Mouse (Mus musculus) midbrain, embryonic 16.5 days (tissue): ENCODE results near the gene Smim24. TPM values are rescaled to one million over a fixed set of nuclear protein-coding genes. Genes with fewer than 3 reads are reported as not detected.
A peak's percentile ranks its signal among the peaks of the same experiment; 100 is the strongest.

ENCODE experiments used
- ATAC-seq: fragments of 200-750 bp; cut with Nextera tagmentation; 2 replicates; pipeline ENCODE4 v1.8.0; 2017; ENCODE audit warnings: moderate TSS enrichment
- H3K27ac ChIP-seq: fragments of 300-500 bp; sonication (generic); 2 replicates; pipeline ENCODE4 v1.5.1; 2014; ENCODE audit warnings: mild to moderate bottlenecking, low read length, mixed read lengths
- H3K27me3 ChIP-seq: fragments of 300-500 bp; sonication (generic); 2 replicates; pipeline ENCODE4 v1.6.1; 2014; ENCODE audit warnings: low read depth, low read length, mixed read lengths; ENCODE audit not compliant: control insufficient read depth, insufficient read depth
- H3K36me3 ChIP-seq: fragments of 300-500 bp; sonication (generic); 2 replicates; pipeline ENCODE4 v1.6.1; 2014; ENCODE audit warnings: mild to moderate bottlenecking, low read length, moderate library complexity, mixed read lengths; ENCODE audit not compliant: control insufficient read depth, insufficient read depth
- H3K4me1 ChIP-seq: fragments of 300-500 bp; sonication (generic); 2 replicates; pipeline ENCODE4 v1.6.1; 2014; ENCODE audit warnings: mild to moderate bottlenecking, low read length, mixed read lengths; ENCODE audit not compliant: control insufficient read depth, insufficient read depth
- H3K4me2 ChIP-seq: fragments of 300-500 bp; sonication (generic); 2 replicates; pipeline ENCODE4 v1.6.1; 2014; ENCODE audit warnings: mild to moderate bottlenecking, low read length, mixed read lengths
- H3K4me3 ChIP-seq: fragments of 300-500 bp; sonication (generic); 2 replicates; pipeline ENCODE4 v1.5.1; 2014; ENCODE audit warnings: low read depth, mild to moderate bottlenecking, low read length, moderate library complexity, mixed read lengths
- H3K9ac ChIP-seq: fragments of 300-500 bp; sonication (generic); 2 replicates; pipeline ENCODE4 v1.6.1; 2014; ENCODE audit warnings: low read depth, low read length, mixed read lengths
- H3K9me3 ChIP-seq: fragments of 300-500 bp; sonication (generic); replicated peaks from 2 replicates; pipeline ENCODE4 v1.6.1; 2014; ENCODE audit warnings: mild to moderate bottlenecking, low read length, mixed read lengths; ENCODE audit not compliant: control insufficient read depth, poor library complexity, severe bottlenecking
- WGBS: fragments of 180-500 bp; shearing (Covaris S2); extraction: QIAGEN DNeasy Blood & Tissue Kit; methylation state at CpG from one replicate; pipeline ENCODE4 v1.1.7; 2014; 5-methylcytosine and 5-hydroxymethylcytosine counted together
- polyA plus RNA-seq: library from polyadenylated mRNA; unstranded; fragments of >200 nt; fragmentation: Nextera tagmentation; extraction: Ambion mirVana; gene quantifications from 2 replicates; pipeline ENCODE4 v1.2.1, GENCODE M21; 2015

Smim24 gene
- polyA plus RNA-seq, 1 experiment from 2014 or later = 1.4 TPM

GRCm38 (mm10) chr10:81415146-81415545, 22.3 kb downstream of the Smim24 start:
- Histone ChIP-seq H3K4me2 (no peak overlapping the region), H3K4me1 (peaks cover 22% of the 10 kb centered on the region), H3K36me3 (peaks cover 4% of the 10 kb centered on the region; the same call in 1 of the 2 replicates), H3K9ac (no peak overlapping the region), H3K9me3 (no peaks in the 10 kb centered on the region), H3K27ac (no peak overlapping the region), H3K4me3 (no peak overlapping the region), H3K27me3 (no peaks in the 10 kb centered on the region)
- ATAC-seq = no peak
- 86% methylated on average over 5 of the region's 5 CpGs for WGBS

DNA sequence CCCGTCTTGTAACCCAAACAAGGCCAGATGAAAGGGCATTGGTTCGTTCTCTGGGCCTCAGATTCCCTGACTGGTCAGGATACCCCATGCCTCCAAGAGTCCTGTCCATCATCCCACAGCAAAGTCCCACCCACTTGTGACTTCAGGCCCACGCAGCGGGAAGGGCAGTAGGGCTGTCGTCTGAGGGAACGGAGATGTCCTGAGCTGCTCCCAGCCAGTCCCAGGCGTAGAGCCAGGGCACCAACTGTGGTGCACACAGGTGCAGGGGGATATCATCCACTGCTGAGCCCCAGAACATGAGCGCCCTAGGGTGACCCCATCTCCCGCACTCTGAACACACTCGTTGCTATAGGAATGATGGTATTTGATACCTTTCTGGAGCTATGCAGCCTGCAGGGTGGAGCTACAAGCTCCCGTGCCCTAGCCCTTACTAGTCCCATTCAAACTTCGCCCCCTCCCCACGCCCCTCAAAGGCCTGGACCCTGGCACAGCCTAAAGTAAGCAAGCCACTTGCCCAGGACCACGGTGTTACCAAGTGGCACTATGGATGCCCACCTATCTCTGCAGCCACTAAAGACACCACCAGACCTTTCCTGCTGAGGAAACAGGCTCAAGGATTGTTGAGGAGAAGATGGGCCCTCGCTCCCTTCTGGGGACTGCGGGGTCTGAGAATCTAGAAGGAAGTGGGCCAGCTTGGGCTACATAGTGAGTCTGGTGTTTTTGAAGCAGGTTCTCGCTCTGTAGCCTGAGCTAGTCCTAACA, 22.9 kb downstream of the Smim24 start:
- Histone ChIP-seq H3K27me3 (no peaks in the 10 kb centered on the region), H3K4me1 (peaks cover 22% of the 10 kb centered on the region), H3K9me3 (no peaks in the 10 kb centered on the region), H3K36me3 (peaks cover 7% of the 10 kb centered on the region; the same call in 1 of the 2 replicates), H3K9ac (no peak overlapping the region), H3K27ac (no peak overlapping the region), H3K4me3 (no peak overlapping the region), H3K4me2 (no peak overlapping the region)
- no peak for ATAC-seq
- 71% methylated on average over 17 of the region's 17 CpGs for WGBS

GRCm38 (mm10) chr10:81416581-81417226, 23.9 kb downstream of the Smim24 start:
- ATAC-seq = peak; percentile 78
- Histone ChIP-seq H3K4me2 (peak overlapping the region; percentile 51), H3K27ac (peak overlapping the region; percentile 41), H3K9me3 (no peaks in the 10 kb centered on the region), H3K4me1 (peaks cover 17% of the 10 kb centered on the region), H3K4me3 (peak overlapping the region; percentile 22), H3K9ac (peak overlapping the region; percentile 50), H3K36me3 (peaks cover 7% of the 10 kb centered on the region; the same call in 1 of the 2 replicates), H3K27me3 (no peaks in the 10 kb centered on the region)
- WGBS = 3% methylated on average over 22 of the region's 26 CpGs

DNA sequence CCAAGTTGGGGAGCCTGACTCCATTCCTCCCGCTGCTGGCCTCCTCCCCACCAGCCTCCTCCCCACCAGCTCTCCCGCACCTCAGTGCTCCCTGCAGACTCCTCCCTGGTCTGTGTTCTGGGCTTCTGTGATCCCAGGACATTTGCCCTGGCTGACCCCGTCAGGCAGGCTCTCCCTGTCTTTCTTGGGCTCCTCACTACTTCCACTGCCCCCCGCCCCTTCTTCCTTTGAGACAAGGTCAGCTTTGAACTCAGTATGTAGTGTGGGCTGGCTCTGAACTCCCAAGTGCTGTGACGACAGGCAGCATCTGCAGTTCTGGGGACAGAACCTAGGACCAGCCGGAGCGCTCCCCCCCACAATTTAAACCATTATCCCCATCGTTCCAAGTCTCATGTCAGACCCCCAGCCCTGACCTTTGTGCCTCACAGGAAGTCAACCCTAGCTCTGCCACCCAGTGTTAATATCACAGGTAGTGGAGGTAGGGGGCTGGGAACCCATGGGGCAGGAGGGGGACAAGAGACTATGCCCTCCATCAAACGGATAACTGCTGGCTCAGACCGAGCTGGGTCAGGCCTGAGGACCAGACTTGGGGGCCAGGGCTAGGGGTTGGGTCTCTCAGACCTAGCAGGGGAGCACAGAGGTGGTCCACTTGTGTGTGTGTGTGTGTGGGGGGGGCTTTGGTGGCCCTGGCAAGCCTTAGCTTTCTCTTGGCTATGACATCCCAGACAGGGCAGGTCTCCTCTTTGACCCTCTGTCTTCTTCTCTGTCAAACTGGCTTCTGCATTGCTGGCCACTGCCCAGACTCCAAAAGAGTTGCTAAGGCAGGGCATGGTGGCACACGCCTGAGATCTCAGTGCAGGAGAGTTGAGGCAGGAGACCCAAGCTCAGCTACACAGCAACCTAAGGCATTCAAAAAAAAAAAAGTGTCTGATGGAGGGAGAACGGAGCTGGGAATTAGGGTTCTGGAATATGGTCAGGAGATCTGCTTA, 24.7 kb downstream of the Smim24 start:
- Histone ChIP-seq H3K36me3 (peaks cover 7% of the 10 kb centered on the region; the same call in 1 of the 2 replicates), H3K9ac (peak overlapping the region; percentile 50), H3K4me3 (peak overlapping the region; percentile 22), H3K27me3 (no peaks in the 10 kb centered on the region), H3K4me1 (peaks cover 16% of the 10 kb centered on the region), H3K4me2 (peak overlapping the region; percentile 51), H3K9me3 (no peaks in the 10 kb centered on the region), H3K27ac (peak overlapping the region; percentile 33)
- 49% methylated on average over 12 of the region's 12 CpGs for WGBS
- ATAC-seq = no peak; the same call in 1 of the 2 replicates

DNA sequence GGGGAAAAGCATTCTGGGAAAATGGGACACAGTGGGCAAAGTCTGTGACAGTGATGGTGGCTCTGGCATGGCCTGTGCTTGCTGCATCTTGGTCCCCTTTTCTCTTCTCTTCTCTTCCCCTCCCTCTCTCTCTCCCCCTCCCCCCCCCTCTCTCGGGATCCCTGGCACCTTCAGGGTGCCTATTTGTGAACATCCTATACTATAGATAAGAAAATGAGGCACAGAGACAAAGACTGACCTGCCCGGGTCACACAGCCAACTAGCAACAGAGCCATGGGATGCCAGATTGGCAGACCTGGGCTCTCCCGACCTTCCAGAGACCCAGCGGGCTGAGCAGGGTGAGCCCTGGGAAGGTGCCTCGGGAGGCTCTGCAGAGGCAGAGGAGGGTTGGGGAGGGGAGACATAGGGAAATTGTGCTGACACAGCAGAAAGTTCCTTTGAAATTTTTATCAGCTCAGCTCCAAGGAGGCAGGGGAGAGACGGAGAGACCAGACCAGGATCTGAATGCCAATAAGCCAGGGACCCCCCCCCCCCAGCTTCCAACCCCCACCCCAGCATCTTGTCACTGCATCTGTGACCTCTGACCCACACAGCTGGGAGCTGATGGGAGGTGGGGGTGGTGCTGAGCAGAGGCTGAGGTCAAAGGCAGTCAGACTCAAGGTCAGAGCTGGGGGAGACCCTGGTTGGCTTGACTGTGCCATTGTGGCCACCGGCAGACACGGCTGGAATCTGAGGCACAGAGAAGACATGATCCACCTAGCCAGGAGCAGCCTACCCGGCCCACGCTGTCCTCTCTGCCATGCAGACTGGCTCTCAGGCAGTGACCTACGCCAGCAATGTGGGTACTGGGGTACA, 25.6 kb downstream of the Smim24 start:
- peaks cover 7% of the 10 kb centered on the region; the same call in 1 of the 2 replicates for H3K36me3 ChIP-seq
- H3K4me2 ChIP-seq = no peak overlapping the region
- no peaks in the 10 kb centered on the region for H3K27me3 ChIP-seq
- H3K27ac ChIP-seq = no peak overlapping the region
- peaks cover 16% of the 10 kb centered on the region for H3K4me1 ChIP-seq
- H3K9ac ChIP-seq = no peak overlapping the region
- no peaks in the 10 kb centered on the region for H3K9me3 ChIP-seq
- ATAC-seq = no peak
- H3K4me3 ChIP-seq = no peak overlapping the region
- WGBS = 45% methylated on average over 11 of the region's 11 CpGs

DNA sequence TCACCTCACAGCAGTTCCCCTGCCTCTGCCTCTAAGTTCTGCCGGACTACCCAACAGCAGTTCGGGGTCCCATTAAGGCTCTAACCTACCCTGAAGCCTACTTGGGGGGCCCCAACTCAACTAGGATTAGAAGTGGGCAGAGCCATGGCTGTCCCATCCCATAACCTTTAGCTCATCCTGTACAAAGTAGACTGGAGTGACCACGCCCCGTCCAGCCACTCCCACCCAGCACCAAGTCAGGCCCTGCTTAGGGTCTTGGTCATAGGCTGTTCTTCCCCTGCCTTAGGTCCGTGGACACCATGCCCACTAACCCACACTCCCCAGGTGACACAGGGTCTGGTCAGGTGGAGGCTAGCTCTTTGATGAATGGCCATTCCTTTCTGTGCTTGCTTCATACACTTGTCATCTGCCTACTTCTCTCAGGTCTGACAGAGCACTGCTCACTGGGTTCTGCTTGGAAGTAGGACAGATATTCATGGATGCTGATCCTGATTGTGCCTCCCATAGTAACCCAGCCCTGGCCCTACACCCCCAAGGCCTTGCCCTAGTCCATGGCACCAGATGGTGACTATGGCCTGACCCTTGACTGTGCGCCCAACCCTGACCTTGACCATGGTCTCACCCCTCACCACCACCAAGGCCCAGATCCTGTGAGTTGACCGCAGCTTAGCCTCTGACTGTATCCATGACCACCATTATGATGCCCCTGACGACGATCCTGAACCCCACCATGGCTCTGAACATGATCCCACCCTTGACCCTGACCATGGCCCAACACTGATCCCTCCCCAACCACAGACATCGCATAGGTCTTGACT, 26.5 kb downstream of the Smim24 start:
- ATAC-seq = no peak
- no peak overlapping the region for H3K4me2 ChIP-seq
- no peaks in the 10 kb centered on the region for H3K27me3 ChIP-seq
- no peak overlapping the region for H3K27ac ChIP-seq
- H3K9ac ChIP-seq = no peak overlapping the region
- H3K36me3 ChIP-seq = peaks cover 7% of the 10 kb centered on the region; the same call in 1 of the 2 replicates
- no peak overlapping the region for H3K4me3 ChIP-seq
- WGBS = 93% methylated on average over 10 of the region's 10 CpGs
- no peaks in the 10 kb centered on the region for H3K9me3 ChIP-seq
- peaks cover 19% of the 10 kb centered on the region for H3K4me1 ChIP-seq

DNA sequence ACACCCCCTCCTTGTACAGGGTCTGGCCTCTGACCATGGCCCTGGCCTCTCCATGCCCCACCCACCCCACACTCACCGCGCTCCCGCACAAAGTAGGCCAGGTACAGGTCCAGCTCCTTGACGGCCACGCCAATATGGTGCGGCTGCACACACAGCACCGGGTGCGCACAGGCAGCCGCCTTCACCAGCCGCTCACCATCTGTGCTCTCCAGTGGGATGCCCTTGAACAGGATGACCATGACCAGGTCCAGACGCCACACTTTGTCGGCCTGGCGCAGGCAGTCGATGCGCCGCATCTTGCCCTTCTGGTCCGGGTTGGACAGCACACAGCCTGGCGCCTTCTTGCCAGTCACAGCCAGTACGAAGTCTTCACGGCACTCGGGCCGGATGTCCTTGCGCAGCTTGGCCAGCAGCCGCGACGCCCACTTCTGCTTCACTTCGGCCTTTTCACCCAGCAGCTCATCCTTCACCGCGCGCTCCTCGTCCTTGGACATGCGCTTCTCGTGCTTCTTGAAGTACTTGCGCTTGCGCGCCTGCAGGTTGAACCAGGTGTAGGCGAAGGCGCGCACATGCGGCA, 27.4 kb downstream of the Smim24 start:
- Histone ChIP-seq H3K9ac (no peak overlapping the region), H3K27me3 (peaks cover under 1% of the 10 kb centered on the region; the same call in 1 of the 2 replicates), H3K27ac (no peak overlapping the region), H3K36me3 (peaks cover 7% of the 10 kb centered on the region; the same call in 1 of the 2 replicates), H3K4me2 (no peak overlapping the region), H3K4me1 (peaks cover 27% of the 10 kb centered on the region), H3K4me3 (no peak overlapping the region), H3K9me3 (no peaks in the 10 kb centered on the region)
- no peak for ATAC-seq
- WGBS = 89% methylated on average over 40 of the region's 40 CpGs
